Mouse (Mus musculus) liver, embryonic 12.5 days (tissue): ENCODE results near the gene Gm28043. TPM values are rescaled to one million over a fixed set of nuclear protein-coding genes. Genes with fewer than 3 reads are reported as not detected.

Experiments used
- ATAC-seq: fragments of 200-750 bp; cut with Nextera tagmentation; 2 replicates; pipeline ENCODE4 v1.8.0; 2017; ENCODE audit warnings: moderate number of reproducible peaks, mild to moderate bottlenecking, moderate library complexity
- H3K27ac ChIP-seq: fragments of 300-500 bp; sonication (generic); 2 replicates; pipeline ENCODE4 v1.5.1; 2016; ENCODE audit warnings: mild to moderate bottlenecking
- H3K27me3 ChIP-seq: fragments of 300-500 bp; sonication (generic); replicated peaks from 2 replicates; pipeline ENCODE4 v1.6.1; 2016; ENCODE audit warnings: mild to moderate bottlenecking, moderate library complexity
- H3K36me3 ChIP-seq: fragments of 300-500 bp; sonication (generic); 2 replicates; pipeline ENCODE4 v1.6.1; 2016; ENCODE audit warnings: mild to moderate bottlenecking, moderate library complexity
- H3K4me1 ChIP-seq: fragments of 300-500 bp; sonication (generic); 2 replicates; pipeline ENCODE4 v1.6.1; 2016
- H3K4me2 ChIP-seq: fragments of 300-500 bp; sonication (generic); 2 replicates; pipeline ENCODE4 v1.6.1; 2016; ENCODE audit warnings: mild to moderate bottlenecking, moderate library complexity
- H3K4me3 ChIP-seq: fragments of 300-500 bp; sonication (generic); 2 replicates; pipeline ENCODE4 v1.5.1; 2016; ENCODE audit warnings: mild to moderate bottlenecking, moderate library complexity
- H3K9ac ChIP-seq: fragments of 300-500 bp; sonication (generic); 2 replicates; pipeline ENCODE4 v1.6.1; 2016; ENCODE audit warnings: mild to moderate bottlenecking, moderate library complexity
- H3K9me3 ChIP-seq: fragments of 300-500 bp; sonication (generic); replicated peaks from 2 replicates; pipeline ENCODE4 v1.6.1; 2016; ENCODE audit warnings: mild to moderate bottlenecking, moderate library complexity
- WGBS: fragments of 180-500 bp; shearing (Covaris S2); methylation state at CpG from one replicate; pipeline ENCODE4 v1.1.7; 2016; ENCODE audit not compliant: insufficient replicate concordance; 5-methylcytosine and 5-hydroxymethylcytosine counted together
- polyA plus RNA-seq: library from polyadenylated mRNA; unstranded; fragments of >200 nt; fragmentation: Nextera tagmentation; extraction: Ambion mirVana; gene quantifications from 2 replicates; pipeline ENCODE4 v1.2.1, GENCODE M21; 2016

Gene Gm28043
- polyA plus RNA-seq, 1 experiment from 2014 or later, result 1.6 TPM

DNA sequence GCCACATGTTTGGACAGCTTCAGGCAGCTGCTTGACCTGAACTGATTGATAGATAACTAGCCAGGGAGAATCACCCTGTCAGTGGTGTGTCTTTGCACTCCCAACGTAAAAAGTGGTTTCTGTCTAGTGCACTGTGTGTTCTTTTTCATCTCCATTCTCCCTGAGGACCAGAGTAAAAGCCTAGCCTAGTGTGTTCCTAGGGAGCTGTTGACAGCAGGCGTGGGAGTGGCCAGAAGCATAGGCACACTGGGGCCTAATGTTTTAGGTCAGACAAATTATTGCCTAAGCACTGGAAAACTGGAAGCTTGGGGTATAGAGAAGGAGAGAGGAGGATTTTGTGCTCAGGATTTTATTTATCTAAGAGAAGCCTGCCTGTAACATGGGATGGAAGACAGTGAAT lies 68.5 kb downstream of the Gm28043 start:
- ATAC-seq, result no peak
- H3K36me3 ChIP-seq, result peaks cover 99% of the 10 kb centered on the region
- WGBS, result 73% methylated on average over 2 of the region's 2 CpGs
- no peak overlapping the region for H3K9ac ChIP-seq
- peaks cover 56% of the 10 kb centered on the region for H3K4me1 ChIP-seq
- H3K4me3 ChIP-seq, result no peak overlapping the region
- H3K9me3 ChIP-seq, result no peaks in the 10 kb centered on the region
- H3K27ac ChIP-seq, result no peak overlapping the region
- no peak overlapping the region for H3K4me2 ChIP-seq
- no peaks in the 10 kb centered on the region for H3K27me3 ChIP-seq

DNA sequence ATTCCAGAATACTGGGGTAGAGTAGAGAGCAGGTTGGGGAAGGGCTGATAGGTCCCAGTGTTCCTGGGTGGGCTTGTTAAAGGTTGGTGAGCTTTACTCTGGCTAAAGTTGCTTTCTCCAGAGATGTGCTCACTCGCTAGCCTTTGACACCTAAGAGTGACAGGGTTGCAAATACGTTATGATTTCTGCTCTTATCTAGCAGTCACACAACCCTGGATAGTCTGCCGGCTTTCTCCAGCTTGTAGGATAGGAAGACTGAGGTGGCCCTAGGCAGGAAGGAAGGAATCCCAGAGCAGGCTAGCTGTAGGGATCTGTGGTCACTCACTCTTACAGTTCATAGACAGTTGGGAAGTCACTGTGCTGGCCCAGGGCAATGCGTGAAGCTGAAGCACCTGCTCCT lies 69.6 kb downstream of the Gm28043 start:
- H3K36me3 ChIP-seq, result peaks cover 99% of the 10 kb centered on the region
- no peak overlapping the region for H3K4me3 ChIP-seq
- no peak overlapping the region for H3K9ac ChIP-seq
- H3K9me3 ChIP-seq, result no peaks in the 10 kb centered on the region; the same call in 1 of the 2 replicates
- peaks cover 64% of the 10 kb centered on the region for H3K4me1 ChIP-seq
- peak; percentile 63 for ATAC-seq
- no peak overlapping the region for H3K4me2 ChIP-seq
- peak overlapping the region; percentile 55; the same call in 1 of the 2 replicates for H3K27ac ChIP-seq
- no peaks in the 10 kb centered on the region for H3K27me3 ChIP-seq
- WGBS, result 34% methylated on average over 4 of the region's 4 CpGs

DNA sequence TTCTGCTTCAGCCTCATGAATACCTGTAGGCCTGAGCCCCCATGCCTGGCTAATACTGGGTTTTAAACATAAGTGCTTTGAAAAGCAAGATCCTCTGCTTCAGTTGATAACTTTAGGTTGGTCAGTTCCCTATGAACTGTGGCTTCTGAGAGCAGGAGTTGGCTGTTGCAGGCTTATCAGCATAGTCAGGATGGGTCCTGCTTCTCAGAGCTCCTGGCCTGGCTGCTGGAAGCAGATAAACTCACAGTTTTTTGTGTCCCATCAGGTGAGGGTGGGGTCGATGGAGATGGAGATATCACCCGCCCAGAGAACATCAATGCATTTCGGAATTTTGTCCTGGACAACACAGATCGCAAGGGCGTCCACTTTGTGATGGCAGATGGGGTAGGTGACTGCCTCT lies 72.1 kb downstream of the Gm28043 start:
- no peak overlapping the region for H3K4me3 ChIP-seq
- peak overlapping the region; percentile 88 for H3K27ac ChIP-seq
- peaks cover 100% of the 10 kb centered on the region for H3K36me3 ChIP-seq
- peak overlapping the region; percentile 43 for H3K4me2 ChIP-seq
- no peaks in the 10 kb centered on the region; the same call in 1 of the 2 replicates for H3K9me3 ChIP-seq
- H3K4me1 ChIP-seq, result peaks cover 70% of the 10 kb centered on the region
- H3K27me3 ChIP-seq, result no peaks in the 10 kb centered on the region
- 56% methylated on average over 5 of the region's 5 CpGs for WGBS
- peak overlapping the region; percentile 56; the same call in 1 of the 2 replicates for H3K9ac ChIP-seq
- peak; percentile 85 for ATAC-seq

DNA sequence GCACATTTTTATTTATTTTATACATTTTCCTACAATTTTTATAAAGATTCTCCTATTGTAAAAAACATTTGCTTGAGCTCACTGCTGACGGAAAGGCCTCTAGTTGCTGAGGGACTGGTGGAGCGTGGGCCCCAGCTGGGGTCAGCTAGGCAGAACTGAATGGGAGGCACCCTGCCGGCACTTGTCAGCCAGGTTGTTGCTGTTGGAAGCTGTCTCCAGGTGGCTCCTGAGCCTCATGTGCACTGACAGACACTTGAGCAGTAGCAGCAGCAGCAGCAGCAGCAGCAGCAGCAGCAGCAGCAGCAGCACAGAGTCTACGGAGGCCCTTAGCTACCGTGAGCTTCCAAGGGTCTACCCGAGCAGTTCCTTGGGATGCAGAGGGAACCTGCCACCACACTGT lies 72.7 kb downstream of the Gm28043 start:
- Histone ChIP-seq H3K9ac (0 out of 2 replicates have a peak overlapping the region, but pooled peaks have one; percentile 13), H3K4me3 (no peak overlapping the region), H3K27ac (peak overlapping the region; percentile 88), H3K4me2 (no peak overlapping the region; the same call in 1 of the 2 replicates), H3K27me3 (no peaks in the 10 kb centered on the region), H3K4me1 (peaks cover 70% of the 10 kb centered on the region), H3K36me3 (peaks cover 99% of the 10 kb centered on the region), H3K9me3 (no peaks in the 10 kb centered on the region; the same call in 1 of the 2 replicates)
- no peak for ATAC-seq
- 81% methylated on average over 6 of the region's 6 CpGs for WGBS

DNA sequence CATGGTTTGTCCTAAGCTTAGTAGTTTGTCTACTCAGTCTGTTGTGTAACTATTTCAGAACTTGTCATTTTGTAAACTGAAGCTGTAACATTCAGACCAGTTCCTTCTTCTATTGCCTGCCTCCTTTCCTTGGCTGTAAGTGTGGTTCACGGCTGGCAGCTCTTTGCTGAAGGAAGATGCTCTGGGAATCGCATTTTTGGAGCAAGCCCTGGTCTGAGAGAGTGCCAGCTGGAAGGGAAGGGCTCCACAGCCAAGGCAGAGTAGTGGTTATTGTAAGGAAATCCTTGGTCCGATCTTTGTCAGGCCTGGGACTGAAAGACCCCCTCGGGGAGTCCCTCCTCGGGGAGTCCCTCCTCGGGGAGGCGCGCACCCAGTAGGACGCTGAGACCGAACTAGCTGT lies 73.9 kb downstream of the Gm28043 start:
- Histone ChIP-seq H3K4me3 (no peak overlapping the region), H3K9ac (no peak overlapping the region), H3K27me3 (no peaks in the 10 kb centered on the region), H3K9me3 (no peaks in the 10 kb centered on the region; the same call in 1 of the 2 replicates), H3K4me2 (no peak overlapping the region), H3K36me3 (peaks cover 96% of the 10 kb centered on the region), H3K27ac (peak overlapping the region; percentile 32; the same call in 1 of the 2 replicates), H3K4me1 (peaks cover 63% of the 10 kb centered on the region)
- WGBS, result 94% methylated on average over 10 of the region's 10 CpGs
- ATAC-seq, result no peak

DNA sequence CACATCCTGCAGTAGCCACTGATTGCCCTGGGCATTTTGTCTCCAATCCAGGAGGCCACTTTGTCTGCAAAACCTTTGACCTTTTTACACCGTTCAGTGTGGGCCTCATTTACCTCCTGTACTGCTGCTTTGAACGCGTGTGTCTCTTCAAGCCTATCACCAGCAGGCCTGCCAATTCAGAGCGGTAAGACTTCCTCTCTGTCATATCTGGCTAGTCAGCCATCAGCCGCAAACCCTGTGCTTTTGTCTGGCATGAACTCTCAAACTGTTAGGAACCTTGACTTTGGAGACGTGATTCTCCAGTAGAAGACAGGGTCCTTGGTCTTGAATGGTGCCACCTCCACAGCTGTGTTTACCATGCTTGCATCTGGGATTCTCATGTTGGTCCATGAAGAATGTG lies 75.6 kb downstream of the Gm28043 start:
- no peaks in the 10 kb centered on the region; the same call in 1 of the 2 replicates for H3K9me3 ChIP-seq
- H3K4me3 ChIP-seq, result no peak overlapping the region
- 61% methylated on average over 6 of the region's 6 CpGs for WGBS
- peaks cover 47% of the 10 kb centered on the region for H3K4me1 ChIP-seq
- no peak for ATAC-seq
- peaks cover 96% of the 10 kb centered on the region for H3K36me3 ChIP-seq
- no peak overlapping the region for H3K27ac ChIP-seq
- no peaks in the 10 kb centered on the region for H3K27me3 ChIP-seq
- H3K4me2 ChIP-seq, result no peak overlapping the region
- H3K9ac ChIP-seq, result no peak overlapping the region

DNA sequence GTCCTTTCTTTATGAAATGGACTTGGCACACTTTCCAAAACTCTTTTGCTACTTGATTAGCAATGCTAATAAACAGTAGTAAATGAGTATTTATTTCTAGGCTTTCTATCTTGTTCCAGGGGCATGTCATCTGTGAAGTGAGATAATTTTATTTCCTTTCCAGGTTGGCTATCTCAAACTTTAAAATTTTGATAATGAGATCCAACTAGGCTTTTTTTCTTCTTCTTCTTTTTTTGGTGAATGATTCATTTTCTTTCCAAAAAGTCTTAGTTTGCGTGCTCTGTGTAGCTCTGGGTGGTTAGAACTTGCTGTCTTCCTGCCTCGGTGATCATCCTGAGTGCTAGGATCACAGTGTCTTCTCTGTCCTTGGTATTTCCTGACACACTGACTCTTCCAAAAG lies 78.2 kb downstream of the Gm28043 start:
- no peak overlapping the region; the same call in 1 of the 2 replicates for H3K27ac ChIP-seq
- no peak overlapping the region for H3K4me2 ChIP-seq
- H3K4me3 ChIP-seq, result no peak overlapping the region
- no peak for ATAC-seq
- no peaks in the 10 kb centered on the region for H3K27me3 ChIP-seq
- peaks cover 21% of the 10 kb centered on the region for H3K4me1 ChIP-seq
- no peaks in the 10 kb centered on the region; the same call in 1 of the 2 replicates for H3K9me3 ChIP-seq
- 82% methylated on average over 2 of the region's 2 CpGs for WGBS
- peaks cover 94% of the 10 kb centered on the region for H3K36me3 ChIP-seq
- no peak overlapping the region for H3K9ac ChIP-seq

DNA sequence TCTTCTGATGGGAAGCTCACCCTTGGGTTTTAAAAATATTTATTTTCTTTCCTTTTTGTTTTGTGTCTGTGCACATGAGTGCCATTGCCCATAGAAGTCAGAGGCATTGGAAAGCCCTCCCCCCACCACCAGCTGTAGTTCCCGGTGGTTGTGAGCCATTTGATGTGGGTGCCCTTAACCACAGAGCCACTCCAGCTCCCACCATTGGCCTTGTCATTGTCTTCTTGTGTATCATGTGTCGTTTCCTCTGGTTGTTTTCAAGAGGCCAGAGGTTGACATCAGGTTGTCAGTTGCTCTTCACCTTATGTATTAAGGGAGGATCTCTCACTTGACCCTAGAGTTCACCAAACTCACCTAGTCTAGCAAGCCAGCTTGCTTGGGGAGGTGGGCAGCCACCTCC lies 78.9 kb downstream of the Gm28043 start:
- no peak for ATAC-seq
- H3K4me3 ChIP-seq, result no peak overlapping the region
- H3K9ac ChIP-seq, result no peak overlapping the region
- H3K27me3 ChIP-seq, result no peaks in the 10 kb centered on the region
- no peak overlapping the region for H3K4me2 ChIP-seq
- H3K4me1 ChIP-seq, result peaks cover 14% of the 10 kb centered on the region
- peaks cover 94% of the 10 kb centered on the region for H3K36me3 ChIP-seq
- H3K27ac ChIP-seq, result no peak overlapping the region
- WGBS, result 36% methylated on average over 2 of the region's 2 CpGs
- no peaks in the 10 kb centered on the region; the same call in 1 of the 2 replicates for H3K9me3 ChIP-seq

DNA sequence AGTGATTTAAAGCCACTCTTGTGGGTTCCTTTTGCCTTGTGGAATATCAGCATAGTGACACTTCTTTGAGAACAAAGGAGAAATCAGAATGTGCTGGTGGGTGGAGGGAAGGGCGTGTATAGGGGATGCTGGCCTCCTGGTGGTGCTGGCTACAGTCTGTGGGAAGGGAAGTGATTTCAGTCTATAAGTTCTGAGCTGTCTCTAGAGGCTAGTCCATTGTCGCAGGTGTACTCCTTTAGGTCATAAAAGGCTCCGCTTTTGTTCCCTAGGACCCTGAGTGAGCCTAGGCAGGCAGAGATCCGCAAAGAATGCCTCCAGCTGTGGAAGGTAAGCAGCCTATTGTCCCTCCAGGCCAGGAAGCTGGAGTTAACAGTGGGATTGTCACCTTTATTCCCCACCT lies 79.8 kb downstream of the Gm28043 start:
- Histone ChIP-seq H3K4me1 (peaks cover 10% of the 10 kb centered on the region), H3K9ac (no peak overlapping the region), H3K9me3 (no peaks in the 10 kb centered on the region), H3K36me3 (peaks cover 94% of the 10 kb centered on the region), H3K4me3 (no peak overlapping the region), H3K4me2 (no peak overlapping the region), H3K27ac (no peak overlapping the region), H3K27me3 (no peaks in the 10 kb centered on the region)
- no peak for ATAC-seq
- WGBS, result 81% methylated on average over 4 of the region's 4 CpGs

DNA sequence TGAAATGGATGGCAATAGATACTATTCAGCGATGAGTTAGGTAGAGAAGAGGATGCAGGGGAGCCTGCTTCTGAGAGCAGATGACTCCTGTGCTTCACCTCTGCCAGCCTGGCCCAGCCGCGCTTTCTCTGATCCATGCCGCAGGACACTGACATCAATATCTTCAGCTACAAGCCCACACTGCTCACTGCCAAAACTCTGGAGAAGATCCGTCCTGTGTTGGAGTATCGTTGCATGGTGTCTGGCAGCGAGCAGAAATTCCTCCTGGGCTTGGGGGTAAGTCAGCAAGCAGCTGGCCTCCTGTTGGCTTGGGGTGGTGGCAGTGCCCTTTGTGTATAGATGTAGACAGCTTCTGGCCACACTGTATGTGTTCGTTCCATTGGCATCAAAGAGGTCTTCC lies 82.3 kb downstream of the Gm28043 start:
- no peaks in the 10 kb centered on the region for H3K9me3 ChIP-seq
- peaks cover 10% of the 10 kb centered on the region; the same call in 1 of the 2 replicates for H3K4me1 ChIP-seq

DNA sequence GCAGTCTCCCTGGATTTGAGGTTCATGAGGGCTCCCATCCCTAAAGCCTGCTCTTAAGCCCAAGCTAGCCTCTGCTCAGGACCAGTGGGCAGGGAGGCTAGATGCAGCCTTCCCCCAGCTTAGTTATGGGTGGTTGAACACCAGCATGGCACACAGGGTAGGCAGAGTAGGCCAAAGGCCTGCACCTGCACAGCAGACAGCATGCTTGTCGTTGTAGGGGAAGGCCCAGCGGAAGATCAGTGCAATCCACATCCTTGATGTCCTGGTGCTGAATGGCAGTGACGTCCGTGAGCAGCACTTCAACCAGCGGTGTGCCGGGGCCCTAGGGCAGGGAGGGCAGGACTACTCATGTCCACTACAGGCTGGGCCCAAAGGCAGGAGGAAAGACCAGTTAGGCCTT lies 83.7 kb downstream of the Gm28043 start:
- WGBS, result 91% methylated on average over 6 of the region's 6 CpGs
- Histone ChIP-seq H3K4me3 (no peak overlapping the region), H3K27ac (no peak overlapping the region), H3K9ac (no peak overlapping the region), H3K27me3 (no peaks in the 10 kb centered on the region), H3K4me2 (no peak overlapping the region), H3K9me3 (no peaks in the 10 kb centered on the region), H3K36me3 (peaks cover 98% of the 10 kb centered on the region), H3K4me1 (peaks cover 6% of the 10 kb centered on the region; the same call in 1 of the 2 replicates)
- ATAC-seq, result no peak

More for the DNA sequence above, 82.3 kb downstream of the Gm28043 start:
- 90% methylated on average over 8 of the region's 8 CpGs for WGBS
- Histone ChIP-seq H3K27ac (no peak overlapping the region), H3K4me2 (no peak overlapping the region), H3K27me3 (no peaks in the 10 kb centered on the region), H3K4me3 (no peak overlapping the region), H3K9ac (no peak overlapping the region), H3K36me3 (peaks cover 94% of the 10 kb centered on the region)
- no peak for ATAC-seq

DNA sequence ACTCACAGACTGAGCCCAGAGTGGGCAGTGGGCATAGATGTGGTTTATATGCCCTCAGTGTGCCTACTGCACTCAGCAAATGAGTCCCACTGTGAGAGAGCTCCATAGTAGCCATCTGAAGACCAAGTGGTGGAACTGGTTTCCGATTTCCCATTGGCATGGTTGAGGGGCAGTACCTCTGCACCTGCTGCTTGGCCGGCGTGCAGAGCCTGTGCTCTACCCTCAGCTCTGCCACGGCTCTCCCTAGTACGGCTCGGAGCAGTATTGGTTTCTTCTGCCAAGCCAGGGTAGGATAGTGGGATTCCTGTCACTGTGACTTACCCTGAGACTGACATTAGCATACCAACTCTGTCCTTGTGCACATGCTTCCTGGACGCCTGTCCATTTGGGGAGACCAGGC lies 85.9 kb downstream of the Gm28043 start:
- Histone ChIP-seq H3K4me1 (peaks cover 6% of the 10 kb centered on the region; the same call in 1 of the 2 replicates), H3K36me3 (peaks cover 94% of the 10 kb centered on the region), H3K4me3 (no peak overlapping the region), H3K27ac (no peak overlapping the region), H3K9ac (no peak overlapping the region), H3K9me3 (no peaks in the 10 kb centered on the region), H3K4me2 (no peak overlapping the region), H3K27me3 (no peaks in the 10 kb centered on the region)
- 86% methylated on average over 7 of the region's 7 CpGs for WGBS
- no peak for ATAC-seq
